Mouse (Mus musculus) midbrain, postnatal 0 days (tissue): ENCODE measurements around the gene Scaper. TPM values are rescaled to one million over a fixed set of nuclear protein-coding genes. Genes with fewer than 3 reads are reported as not detected.

Source experiments
- ATAC-seq: fragments of 200-750 bp; cut with Nextera tagmentation; 2 replicates; pipeline ENCODE4 v1.8.0; 2017; ENCODE audit warnings: moderate number of reproducible peaks, mild to moderate bottlenecking, moderate TSS enrichment, moderate library complexity; ENCODE audit not compliant: low FRiP score
- DNase-seq: peaks from one replicate; pipeline ENCODE4 v3.0.0-alpha.2; 2015; ENCODE audit warnings: low spot score
- H3K27ac ChIP-seq: fragments of 300-500 bp; sonication (generic); 2 replicates; pipeline ENCODE4 v1.5.1; 2014; ENCODE audit warnings: low read depth, mild to moderate bottlenecking, low read length, mixed read lengths
- H3K27me3 ChIP-seq: fragments of 300-500 bp; sonication (generic); 2 replicates; pipeline ENCODE4 v1.6.1; 2014; ENCODE audit warnings: low read length, control low read depth, mixed read lengths; ENCODE audit not compliant: insufficient read depth
- H3K36me3 ChIP-seq: fragments of 300-500 bp; sonication (generic); 2 replicates; pipeline ENCODE4 v1.6.1; 2014; ENCODE audit warnings: low read length, control low read depth, mixed read lengths; ENCODE audit not compliant: insufficient read depth
- H3K4me1 ChIP-seq: fragments of 300-500 bp; sonication (generic); 2 replicates; pipeline ENCODE4 v1.6.1; 2014; ENCODE audit warnings: mild to moderate bottlenecking, control low read depth, antibody characterized with exemption, low read length, mixed read lengths; ENCODE audit not compliant: insufficient read depth
- H3K4me2 ChIP-seq: fragments of 300-500 bp; sonication (generic); 2 replicates; pipeline ENCODE4 v1.6.1; 2014; ENCODE audit warnings: low read depth, mild to moderate bottlenecking, low read length, mixed read lengths; ENCODE audit not compliant: poor library complexity, severe bottlenecking
- H3K4me3 ChIP-seq: fragments of 300-500 bp; sonication (generic); 2 replicates; pipeline ENCODE4 v1.5.1; 2014; ENCODE audit warnings: low read depth, mild to moderate bottlenecking, low read length, moderate library complexity
- H3K9ac ChIP-seq: fragments of 300-500 bp; sonication (generic); replicated peaks from 2 replicates; pipeline ENCODE4 v1.6.1; 2014; ENCODE audit warnings: mild to moderate bottlenecking, low read length, moderate library complexity, mixed read lengths; ENCODE audit not compliant: poor library complexity, severe bottlenecking
- H3K9me3 ChIP-seq: fragments of 300-500 bp; sonication (generic); 2 replicates; pipeline ENCODE4 v1.6.1; 2016; ENCODE audit warnings: low read length, control low read depth
- CTCF ChIP-seq: IDR thresholded peaks from 2 replicates; pipeline ENCODE4 v1.5.1; 2016; ENCODE audit warnings: antibody characterized with exemption, mild to moderate bottlenecking
- WGBS: fragments of 180-500 bp; shearing (Covaris S2); extraction: QIAGEN DNeasy Blood & Tissue Kit; methylation state at CpG from one replicate; pipeline ENCODE4 v1.1.7; 2014; 5-methylcytosine and 5-hydroxymethylcytosine counted together
- polyA plus RNA-seq: library from polyadenylated mRNA; unstranded; fragments of >200 nt; fragmentation: Nextera tagmentation; extraction: Ambion mirVana; gene quantifications from 2 replicates; pipeline ENCODE4 v1.2.1, GENCODE M21; 2015
- total RNA-seq: library from RNA; depleted of rRNA; stranded (reverse); fragments of >200 nt; gene quantifications from 2 replicates; pipeline ENCODE4 v1.2.3, GENCODE M21; 2014; rRNA removed

Scaper gene
- total and polyA plus RNA-seq, 2 experiments from 2014 or later, result 36.8 to 40.5 TPM

DNA sequence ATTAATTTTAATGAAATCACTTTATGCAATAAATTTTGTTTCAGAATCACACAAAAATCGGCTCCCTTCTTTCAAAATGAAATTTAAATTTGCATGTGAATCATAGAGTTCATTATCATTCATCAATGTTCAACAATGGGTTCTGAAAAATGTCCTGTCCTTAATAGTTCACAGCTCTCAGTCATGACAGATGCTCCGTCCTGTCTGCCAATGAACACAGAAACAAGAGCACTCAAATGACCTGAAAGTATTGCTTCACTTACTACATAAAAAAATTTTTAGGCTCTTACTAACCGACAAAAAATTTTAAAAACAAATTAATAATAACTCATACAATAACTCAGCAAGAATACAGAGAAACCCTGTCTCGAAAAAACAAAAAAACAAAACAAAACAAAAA lies 429.2 kb downstream of the Scaper start:
- Histone ChIP-seq H3K27ac (no peak overlapping the region), H3K4me3 (no peak overlapping the region), H3K4me1 (no peaks in the 10 kb centered on the region), H3K27me3 (no peaks in the 10 kb centered on the region), H3K9me3 (no peaks in the 10 kb centered on the region), H3K36me3 (no peaks in the 10 kb centered on the region), H3K9ac (no peak overlapping the region), H3K4me2 (no peak overlapping the region)
- TF ChIP-seq CTCF, result no peak
- DNase-seq (no peak), ATAC-seq (no peak)
- WGBS, result 68% methylated on average over 4 of the region's 4 CpGs

DNA sequence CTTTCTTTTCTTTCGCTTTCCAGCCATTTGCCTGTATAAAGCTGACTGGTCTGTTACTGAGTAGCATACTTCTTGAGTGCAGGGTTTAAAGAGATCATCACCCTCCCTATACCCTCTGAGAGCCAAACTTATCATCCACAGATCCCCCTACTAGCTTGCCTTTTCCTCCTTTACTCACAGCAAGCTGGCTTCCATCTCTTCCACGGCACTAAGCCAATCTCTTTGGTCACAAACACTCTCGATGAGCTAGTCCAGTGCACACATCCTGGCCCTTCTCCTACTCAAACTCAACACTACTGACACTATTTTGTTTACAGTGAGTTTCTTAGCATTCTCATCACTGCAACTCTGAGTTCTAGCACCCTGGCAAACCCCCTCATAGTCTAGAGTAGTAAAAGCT lies 430.0 kb downstream of the Scaper start:
- no peak overlapping the region for H3K9ac ChIP-seq
- no peaks in the 10 kb centered on the region for H3K36me3 ChIP-seq
- DNase-seq (no peak), ATAC-seq (no peak)
- no peaks in the 10 kb centered on the region for H3K27me3 ChIP-seq
- no peak overlapping the region for H3K4me2 ChIP-seq
- WGBS, result 92% methylated on average over 3 of the region's 3 CpGs
- no peak overlapping the region for H3K4me3 ChIP-seq
- no peaks in the 10 kb centered on the region for H3K9me3 ChIP-seq
- TF ChIP-seq CTCF, result no peak
- H3K27ac ChIP-seq, result no peak overlapping the region
- H3K4me1 ChIP-seq, result no peaks in the 10 kb centered on the region

Other genes with a start within 250 kb of the Scaper start
- gene 4930563M21Rik, start 72.4 kb upstream of the Scaper start, total RNA-seq, result not detected in 2 replicates
- not detected in 2 replicates for gene 4930563M21Rik, start 72.4 kb upstream of the Scaper start, polyA plus RNA-seq
- gene Rcn2, start 103.7 kb upstream of the Scaper start, total RNA-seq, result 110 and 153 TPM in 2 replicates
- 295 and 300 TPM in 2 replicates for gene Rcn2, start 103.7 kb upstream of the Scaper start, polyA plus RNA-seq
- 0.44 and 1.7 TPM in 2 replicates for gene Pstpip1, start 151.8 kb upstream of the Scaper start, total RNA-seq
- gene Pstpip1, start 151.8 kb upstream of the Scaper start, polyA plus RNA-seq, result 0.70 and 0.75 TPM in 2 replicates
- 452 and 511 TPM in 2 replicates for gene Tspan3, start 227.4 kb upstream of the Scaper start, total RNA-seq
- 674 and 710 TPM in 2 replicates for gene Tspan3, start 227.4 kb upstream of the Scaper start, polyA plus RNA-seq